Mouse (Mus musculus): ENCODE results near the gene Mtus2.

DNA sequence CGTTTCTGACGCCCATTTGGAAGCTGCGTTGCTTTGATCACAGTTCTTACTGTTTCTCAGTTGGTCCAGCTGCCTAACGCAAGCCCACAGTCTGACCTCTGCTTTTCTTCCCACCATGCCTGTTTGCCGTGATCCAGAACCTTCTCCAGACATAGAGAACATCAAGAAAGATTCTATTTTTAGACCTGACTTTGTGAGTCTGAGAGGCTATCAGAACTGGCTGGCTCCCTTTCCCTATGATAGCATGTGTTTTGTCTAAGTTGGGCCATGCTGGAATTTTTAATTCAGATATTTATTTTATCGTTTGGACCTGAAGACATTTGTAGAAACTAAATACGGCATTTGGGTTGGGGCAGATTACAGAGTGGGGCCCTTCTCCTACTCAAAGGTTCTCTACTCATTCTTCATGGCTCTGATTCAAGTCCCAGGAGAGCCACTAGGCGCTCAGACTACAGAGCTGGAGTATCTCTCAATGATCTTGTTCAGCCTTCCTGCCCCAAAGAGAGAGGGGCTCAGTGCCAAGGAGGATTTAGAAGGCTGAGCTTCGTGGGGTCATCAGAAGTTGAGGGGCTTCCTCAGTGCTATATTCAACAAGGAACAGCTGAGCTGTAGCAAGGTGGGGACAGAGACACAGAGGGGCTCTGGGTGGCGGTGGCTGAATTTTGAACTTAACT lies 174.5 kb downstream of the Mtus2 start:
- TF ChIP-seq CTCF (IDR thresholded peaks at IDR 0.05; ENCODE audit: control insufficient read depth, insufficient read depth, insufficient read length) (no peak), USF1 (IDR thresholded peaks at IDR 0.05; ENCODE audit: low read depth) (no peak), FOSL1 (IDR thresholded peaks at IDR 0.05; ENCODE audit: insufficient read depth, low read length, poor library complexity, severe bottlenecking) (no peak), MAX (IDR thresholded peaks at IDR 0.05) (no peak)

All from C2C12 (cell line).